Mouse (Mus musculus) CD8-positive naive resting alpha-beta T cell, adult 2 months (primary cell): ENCODE data around the gene Tiam2.

Experiments used
- DNase-seq, 2 experiments: peaks; one replicate each; pipeline ENCODE4 v3.0.0; 2022; ENCODE audit warnings: low read depth in 2 of 2, low spot score in 2 of 2

Gene Tiam2

DNA sequence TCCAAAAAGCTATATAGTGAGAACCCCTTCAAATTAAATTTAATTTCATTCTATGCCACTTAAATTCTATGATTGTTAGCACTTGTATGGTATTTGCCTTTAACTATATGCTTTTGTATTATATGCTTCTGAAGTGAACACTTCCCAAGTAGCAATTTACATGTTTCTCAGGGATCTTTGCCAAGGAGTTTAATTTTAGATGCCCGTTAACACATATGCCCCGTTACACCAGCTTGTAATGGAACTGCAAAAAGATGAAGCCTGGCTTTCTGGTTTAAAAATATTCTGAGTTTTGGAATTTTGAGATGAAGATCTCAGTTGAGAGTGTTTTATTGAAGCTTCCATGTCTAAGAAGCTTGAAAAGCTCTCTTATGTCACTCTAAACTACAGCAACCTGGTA is 67.6 kb downstream of the Tiam2 start:
- DNase-seq = no peak

DNA sequence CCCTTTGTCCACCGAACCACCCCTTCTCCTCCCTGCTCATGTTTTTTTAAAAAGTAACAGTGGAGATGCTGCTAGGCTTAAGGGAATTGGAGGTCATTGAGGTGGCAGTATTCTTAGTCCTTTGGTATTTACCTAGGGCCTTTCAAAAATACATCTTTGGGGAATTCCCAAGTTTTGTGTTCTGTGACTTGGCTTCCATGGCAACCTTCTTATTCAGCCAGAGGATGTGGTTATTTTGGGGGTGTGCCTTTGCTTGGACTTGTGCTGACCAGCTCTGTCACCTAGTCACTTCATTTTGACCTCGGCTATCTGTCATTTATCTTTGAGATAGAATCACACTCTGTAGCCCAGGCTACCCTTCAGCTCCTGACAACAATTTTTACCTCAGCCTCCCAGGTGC is 68.6 kb downstream of the Tiam2 start:
- no peak for DNase-seq

DNA sequence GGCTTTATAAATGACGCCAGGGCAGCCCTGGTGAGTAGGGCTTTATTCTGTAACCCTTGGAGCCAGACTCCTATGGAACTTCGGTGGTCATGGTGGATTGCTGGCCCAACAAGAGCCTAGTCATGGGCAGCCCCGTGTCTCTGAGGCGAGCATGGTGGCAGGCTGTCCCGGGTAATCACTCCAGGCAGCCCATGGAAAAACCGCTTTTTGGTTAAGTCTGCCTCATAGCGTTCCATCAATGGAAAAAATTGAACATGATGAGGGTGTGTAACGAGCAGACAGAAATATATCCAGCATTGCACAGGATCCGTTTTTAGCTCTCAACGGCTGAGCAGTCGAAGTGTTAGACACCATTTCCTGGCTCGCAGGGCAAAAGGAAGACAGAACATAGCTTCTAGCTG is 70.5 kb downstream of the Tiam2 start:
- DNase-seq = no peak

- DNase-seq = no peak
These were observed 71.5 kb downstream of the Tiam2 start for GRCm38 (mm10) chr17:3397836-3398235.

- DNase-seq = no peak
These were observed 79.1 kb downstream of the Tiam2 start for GRCm38 (mm10) chr17:3405350-3406073.

- DNase-seq = no peak
These were observed 80.7 kb downstream of the Tiam2 start for GRCm38 (mm10) chr17:3407051-3407450.

- no peak for DNase-seq
These were observed 83.9 kb downstream of the Tiam2 start for GRCm38 (mm10) chr17:3410307-3410706.

DNA sequence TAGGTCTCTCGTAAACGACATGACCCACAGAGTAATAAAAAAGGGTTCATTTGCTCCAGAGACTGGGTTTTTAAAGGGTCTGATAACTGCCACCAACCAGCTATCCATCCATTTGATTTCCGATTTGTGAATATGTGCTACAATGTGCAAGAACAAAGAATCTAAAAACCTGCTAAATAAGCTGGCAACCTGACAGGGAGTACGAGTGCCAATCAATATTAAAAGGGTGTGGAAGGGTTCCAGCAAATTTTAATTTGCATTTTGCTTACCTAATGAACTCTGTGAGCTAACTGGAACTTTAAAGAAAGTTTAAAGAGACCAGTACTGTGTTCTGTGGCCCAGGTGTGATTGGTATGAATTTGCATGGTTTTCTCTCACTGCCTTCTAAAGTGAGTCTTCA is 86.4 kb downstream of the Tiam2 start:
- no peak for DNase-seq

GRCm38 (mm10) chr17:3415580-3415979 is 89.2 kb downstream of the Tiam2 start:
- no peak for DNase-seq

DNA sequence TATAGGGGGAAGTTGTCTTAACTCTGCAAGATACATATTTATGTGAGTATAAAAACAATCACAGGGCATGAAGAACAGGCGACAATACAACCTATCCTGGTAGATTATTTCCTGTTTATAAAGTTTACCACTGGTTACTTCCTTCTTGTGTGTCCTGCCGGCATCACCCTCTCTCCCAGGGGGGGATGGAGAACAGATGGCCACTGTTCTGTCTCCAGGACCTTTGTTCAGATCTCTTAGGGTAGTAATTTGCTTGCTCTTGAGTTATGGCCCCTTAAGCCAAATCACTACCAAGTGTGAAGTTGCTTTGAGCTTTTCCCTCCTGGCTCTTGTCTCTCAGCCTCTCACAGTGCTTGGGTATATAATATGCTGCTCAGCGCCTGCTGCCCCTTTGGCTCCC is 90.0 kb downstream of the Tiam2 start:
- no peak for DNase-seq

DNA sequence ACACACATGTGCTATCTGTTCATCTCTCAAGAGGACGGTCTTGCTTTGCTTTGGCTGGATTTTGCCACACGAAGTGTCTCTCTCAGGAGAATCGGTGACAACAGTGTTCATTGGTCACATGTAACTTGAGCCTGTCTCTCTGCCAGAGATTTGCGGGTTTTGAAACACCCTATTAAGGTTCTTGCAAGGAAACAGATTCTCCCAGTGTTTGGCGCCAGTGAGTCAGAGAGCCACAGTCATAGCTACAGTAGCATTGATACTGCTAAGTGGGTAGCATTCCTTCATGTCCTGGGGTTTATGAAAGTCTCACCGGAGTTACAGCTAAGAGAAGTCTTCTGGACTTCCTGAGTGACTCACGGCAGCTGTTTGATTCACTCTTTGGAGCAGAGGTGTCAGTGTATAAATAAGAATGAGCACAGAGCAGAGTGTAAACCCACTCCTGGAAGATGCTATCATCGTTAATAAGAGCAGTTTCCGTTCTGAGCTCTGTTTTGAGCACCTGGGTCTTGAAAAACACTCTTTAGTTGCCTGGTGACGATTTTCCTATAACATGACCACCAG is 93.1 kb downstream of the Tiam2 start:
- DNase-seq = no peak

GRCm38 (mm10) chr17:3420148-3420547 is 93.8 kb downstream of the Tiam2 start:
- no peak for DNase-seq

DNA sequence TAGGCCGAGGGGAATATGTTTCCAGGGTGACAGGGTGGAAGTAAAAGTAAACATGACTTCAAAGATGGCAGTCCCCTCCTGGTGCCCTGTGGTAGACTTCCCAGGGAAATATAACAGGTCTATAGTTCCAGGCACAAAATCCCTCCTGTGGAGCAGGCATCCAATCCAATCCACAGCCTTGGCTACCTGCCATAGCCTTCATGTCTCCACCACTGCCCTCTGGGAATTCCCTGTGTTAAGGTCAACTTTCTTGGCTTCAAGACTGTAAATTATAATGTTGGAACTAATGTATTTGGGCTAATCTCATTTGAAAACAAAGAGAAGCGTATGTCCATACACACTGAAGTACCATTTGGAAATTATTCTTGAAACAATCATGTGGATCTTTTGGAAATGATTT is 97.0 kb downstream of the Tiam2 start:
- no peak for DNase-seq

DNA sequence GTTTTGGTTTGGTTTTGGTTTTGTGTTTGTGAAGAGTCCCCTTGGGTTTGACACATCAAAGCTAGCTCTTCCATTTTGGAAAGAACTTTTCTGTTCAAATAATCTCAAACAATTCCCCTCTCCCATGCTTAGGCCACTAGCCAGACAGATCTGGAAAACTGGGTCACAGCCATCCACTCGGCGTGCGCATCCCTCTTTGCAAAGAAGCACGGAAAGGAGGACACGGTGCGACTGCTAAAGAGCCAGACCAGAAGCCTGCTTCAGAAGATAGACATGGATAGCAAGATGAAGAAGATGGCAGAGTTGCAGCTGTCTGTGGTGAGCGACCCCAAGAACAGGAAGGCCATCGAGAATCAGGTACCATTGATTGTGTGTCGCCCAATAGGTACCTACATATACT is 102.3 kb downstream of the Tiam2 start:
- no peak for DNase-seq

DNA sequence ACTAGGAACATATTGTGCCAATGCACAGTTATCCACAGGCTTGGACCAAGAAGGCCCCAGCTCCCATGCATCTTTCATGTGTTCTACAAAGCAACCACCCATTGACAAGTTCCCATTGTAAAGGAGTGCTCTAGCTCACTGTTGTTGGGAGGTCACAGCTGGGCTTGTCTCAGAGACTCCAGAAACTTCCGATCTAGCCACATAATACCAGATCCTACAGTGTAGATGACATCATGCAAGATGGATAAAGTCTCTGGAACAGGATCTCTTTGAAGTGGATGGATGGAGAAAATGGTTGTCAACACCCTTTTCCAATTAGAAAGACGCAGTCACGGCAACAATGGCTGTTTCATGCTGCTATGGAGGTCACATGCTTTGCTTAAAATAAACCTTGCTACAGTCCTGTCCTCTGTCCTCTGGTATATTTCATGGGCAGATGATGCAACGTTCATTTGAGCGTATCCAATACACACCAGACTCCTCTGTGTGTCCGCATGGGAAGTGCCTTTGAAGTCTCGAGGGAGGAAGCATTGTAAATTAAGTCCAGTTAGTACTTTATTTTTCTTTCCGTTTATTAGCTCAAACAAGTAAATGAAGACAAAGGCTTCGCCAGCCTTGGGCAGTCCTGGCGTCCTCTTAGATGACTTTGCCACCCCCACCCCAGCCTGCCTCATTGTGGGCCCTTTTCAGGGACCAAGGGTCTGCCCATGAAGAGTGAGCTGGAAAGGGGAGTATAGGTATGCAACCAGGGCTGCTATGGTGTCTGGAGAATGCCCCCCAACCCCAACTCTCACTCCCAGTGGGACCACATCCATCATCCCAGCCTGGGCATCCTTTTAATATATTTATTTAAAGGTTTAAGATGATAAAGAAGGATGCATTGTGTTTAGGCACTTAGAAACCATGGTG is 106.5 kb downstream of the Tiam2 start:
- no peak for DNase-seq

GRCm38 (mm10) chr17:3433521-3434271 is 107.3 kb downstream of the Tiam2 start:
- no peak for DNase-seq

DNA sequence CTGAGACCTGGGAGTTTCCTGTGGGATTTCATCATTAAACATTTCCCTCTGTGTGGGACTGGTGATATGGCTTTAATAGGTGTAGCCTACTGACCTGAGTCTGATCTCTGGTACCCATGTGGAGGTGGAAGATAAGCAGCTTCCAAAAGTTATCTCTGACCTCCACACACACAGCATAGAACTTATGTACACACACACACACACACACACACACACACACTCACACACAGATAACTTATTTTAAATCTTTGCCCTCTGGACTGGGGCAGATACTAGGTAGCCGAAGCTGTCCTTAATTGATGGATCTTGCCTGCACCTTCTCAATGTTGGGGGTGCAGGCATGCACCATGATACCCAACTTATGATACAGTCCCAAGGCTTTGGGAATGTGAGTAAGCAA is 108.9 kb downstream of the Tiam2 start:
- DNase-seq = no peak

DNA sequence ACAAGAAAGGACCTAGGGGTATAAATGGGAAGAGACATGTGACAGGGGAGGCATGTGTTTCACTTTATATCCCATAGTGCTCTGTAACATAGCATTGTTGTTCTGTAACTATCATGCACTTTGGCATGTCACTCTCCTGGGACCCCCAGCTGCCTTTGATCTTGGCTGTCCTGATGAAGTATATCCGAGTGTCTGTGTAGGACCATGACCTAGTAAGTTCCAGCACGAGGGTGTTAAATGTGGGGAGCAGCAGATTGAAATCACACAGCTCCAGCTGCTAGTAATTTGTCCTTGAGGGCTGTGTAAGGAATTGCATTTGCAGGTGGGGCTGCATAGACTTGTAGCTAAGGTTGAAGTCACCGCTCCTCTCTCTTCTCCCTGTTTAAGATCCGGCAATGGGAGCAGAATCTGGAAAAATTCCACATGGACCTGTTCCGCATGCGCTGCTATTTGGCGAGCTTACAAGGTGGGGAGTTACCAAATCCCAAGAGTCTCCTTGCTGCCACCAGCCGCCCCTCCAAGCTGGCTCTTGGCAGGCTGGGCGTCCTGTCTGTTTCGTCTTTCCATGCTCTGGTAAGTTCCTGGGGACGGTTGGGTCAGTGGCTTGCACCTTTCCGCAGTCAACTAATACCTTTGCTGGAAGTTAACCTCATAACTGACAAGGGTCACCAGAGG is 110.6 kb downstream of the Tiam2 start:
- DNase-seq = no peak

- DNase-seq = no peak
These were observed 116.4 kb downstream of the Tiam2 start for GRCm38 (mm10) chr17:3442526-3443401.
